Comparison of ENCODE assay signal across 8 mouse cellular contexts in the genomic region with DNA sequence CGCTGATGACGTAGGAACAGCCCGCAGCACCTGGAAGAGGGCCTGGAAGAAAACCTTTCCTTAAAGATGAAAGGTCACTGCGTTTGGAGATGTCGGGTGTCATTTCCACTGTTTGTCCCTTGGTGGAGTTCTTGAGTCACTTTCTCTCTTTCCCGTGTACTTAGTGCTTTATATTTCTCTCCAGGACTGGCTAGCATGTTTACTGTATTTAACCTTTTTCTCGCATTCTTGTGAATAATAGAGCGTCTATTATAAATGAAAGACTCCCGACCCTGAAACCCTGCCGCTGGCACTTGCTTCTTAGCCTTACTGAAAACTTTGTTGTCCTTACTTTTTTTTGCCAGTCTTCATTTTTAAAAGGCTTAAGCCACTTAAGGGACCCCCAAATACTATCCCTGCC. TPM values are rescaled to one million over a fixed set of nuclear protein-coding genes. Genes with fewer than 3 reads are reported as not detected.
A peak's percentile ranks its signal among the peaks of the same experiment; 100 is the strongest.
DNase-seq lines count a peak whose midpoint lies in the region; ATAC-seq lines count a peak whose summit lies in the region.

No protein-coding gene starts in this region.

- H3K4me3 ChIP-seq in embryonic facial prominence, embryonic 13.5 days, result peak overlapping the region; percentile 69
- H3K4me3 ChIP-seq in hindbrain, embryonic 13.5 days, result peak overlapping the region; percentile 77
- peak overlapping the region; percentile 60; the same call in 1 of the 2 replicates for H3K4me3 ChIP-seq in limb, embryonic 11.5 days (ENCODE audit: low read depth, low read length)
- H3K4me3 ChIP-seq in midbrain, embryonic 11.5 days (ENCODE audit: low read depth, low read length), result peak overlapping the region; percentile 63

- peak overlapping the region; percentile 60; the same call in 1 of the 2 replicates for H3K27ac ChIP-seq in embryonic facial prominence, embryonic 13.5 days
- H3K27ac ChIP-seq in hindbrain, embryonic 13.5 days, result peak overlapping the region; percentile 94; the same call in 1 of the 2 replicates
- no peak overlapping the region for H3K27ac ChIP-seq in limb, embryonic 11.5 days (replicated peaks; ENCODE audit: low read depth, low read length)
- H3K27ac ChIP-seq in midbrain, embryonic 11.5 days (ENCODE audit: low read depth, low read length), result no peak overlapping the region

- DNase-seq in heart, adult 18-20 months, result peak; percentile 27 to 56
- DNase-seq in heart, adult 9 months (ENCODE audit: low spot score in 2 of 2), result no peak
- DNase-seq in Muller cell, postnatal 12 days (ENCODE audit: inconsistent ontology term), result peak; percentile 42
- peak; percentile 43 for DNase-seq in limb, embryonic 11.5 days (ENCODE audit: low spot score)
- peak; percentile 92 for DNase-seq in midbrain, embryonic 11.5 days (ENCODE audit: low spot score, missing footprints)

- no peak for ATAC-seq in embryonic facial prominence, embryonic 13.5 days (ENCODE audit: insufficient number of reproducible peaks, insufficient read depth, low FRiP score, low TSS enrichment, low read depth)
- no peak for ATAC-seq in hindbrain, embryonic 13.5 days (ENCODE audit: low FRiP score)
- ATAC-seq in limb, embryonic 11.5 days (ENCODE audit: insufficient number of reproducible peaks, low FRiP score, low TSS enrichment, low read depth), result no peak
- ATAC-seq in midbrain, embryonic 11.5 days (ENCODE audit: low FRiP score), result no peak
- ATAC-seq in activated CD4-positive, CD25-positive, alpha-beta regulatory T cell, adult 4 months, result no peak

- H3K9ac ChIP-seq in embryonic facial prominence, embryonic 13.5 days, result no peak overlapping the region
- peak overlapping the region; percentile 88; the same call in 1 of the 2 replicates for H3K9ac ChIP-seq in hindbrain, embryonic 13.5 days
- H3K9ac ChIP-seq in limb, embryonic 11.5 days (ENCODE audit: low read length), result no peak overlapping the region
- peak overlapping the region; percentile 74; the same call in 1 of the 2 replicates for H3K9ac ChIP-seq in midbrain, embryonic 11.5 days (ENCODE audit: low read length)

- H3K4me2 ChIP-seq in embryonic facial prominence, embryonic 13.5 days, result peak overlapping the region; percentile 91
- H3K4me2 ChIP-seq in hindbrain, embryonic 13.5 days, result peak overlapping the region; percentile 88
- H3K4me2 ChIP-seq in limb, embryonic 11.5 days (ENCODE audit: low read depth, severe bottlenecking), result peak overlapping the region; percentile 80
- H3K4me2 ChIP-seq in midbrain, embryonic 11.5 days, result peak overlapping the region; percentile 75

- H3K27me3 ChIP-seq in embryonic facial prominence, embryonic 13.5 days, result peaks cover 4% of the 10 kb centered on the region
- no peaks in the 10 kb centered on the region for H3K27me3 ChIP-seq in hindbrain, embryonic 13.5 days
- H3K27me3 ChIP-seq in limb, embryonic 11.5 days (ENCODE audit: control insufficient read depth, insufficient read depth, low read length), result no peaks in the 10 kb centered on the region
- H3K27me3 ChIP-seq in midbrain, embryonic 11.5 days (ENCODE audit: control insufficient read depth, insufficient read depth, low read length), result no peaks in the 10 kb centered on the region

- WGBS in embryonic facial prominence, embryonic 13.5 days, result 1% methylated on average over 10 of the region's 10 CpGs
- WGBS in hindbrain, embryonic 13.5 days, result under 1% methylated on average over 10 of the region's 10 CpGs
- WGBS in limb, embryonic 11.5 days, result 1% methylated on average over 10 of the region's 10 CpGs
- 2% methylated on average over 10 of the region's 10 CpGs for WGBS in midbrain, embryonic 11.5 days

- H3K4me1 ChIP-seq in embryonic facial prominence, embryonic 13.5 days, result no peaks in the 10 kb centered on the region
- no peaks in the 10 kb centered on the region for H3K4me1 ChIP-seq in hindbrain, embryonic 13.5 days (replicated peaks)
- H3K4me1 ChIP-seq in limb, embryonic 11.5 days (ENCODE audit: control insufficient read depth, insufficient read depth, low read length), result no peaks in the 10 kb centered on the region
- no peaks in the 10 kb centered on the region for H3K4me1 ChIP-seq in midbrain, embryonic 11.5 days (ENCODE audit: control insufficient read depth, insufficient read depth, low read length)

- no peaks in the 10 kb centered on the region for H3K9me3 ChIP-seq in embryonic facial prominence, embryonic 13.5 days
- H3K9me3 ChIP-seq in hindbrain, embryonic 13.5 days, result no peaks in the 10 kb centered on the region
- no peaks in the 10 kb centered on the region for H3K9me3 ChIP-seq in limb, embryonic 11.5 days (ENCODE audit: control insufficient read depth, low read length)
- no peaks in the 10 kb centered on the region for H3K9me3 ChIP-seq in midbrain, embryonic 11.5 days (ENCODE audit: control insufficient read depth, low read length)

- H3K36me3 ChIP-seq in embryonic facial prominence, embryonic 13.5 days, result no peaks in the 10 kb centered on the region
- no peaks in the 10 kb centered on the region for H3K36me3 ChIP-seq in hindbrain, embryonic 13.5 days
- H3K36me3 ChIP-seq in limb, embryonic 11.5 days (ENCODE audit: control insufficient read depth, insufficient read depth, low read length), result no peaks in the 10 kb centered on the region
- H3K36me3 ChIP-seq in midbrain, embryonic 11.5 days (ENCODE audit: control insufficient read depth, insufficient read depth, low read length), result no peaks in the 10 kb centered on the region

RNA-seq across cellular contexts. Expression of a gene that starts 3.8 kb away (rescaled TPM):
- 10 to 100 TPM; 83.9 to 89.1 TPM for total RNA-seq in heart, adult 18-20 months (2021)
- polyA plus RNA-seq in embryonic facial prominence, embryonic 13.5 days (2015; fragmentation: Nextera tagmentation; extraction: Ambion mirVana), result 14.3 and 14.7 TPM in 2 replicates
- 20.0 and 22.6 TPM in 2 replicates for polyA plus RNA-seq in hindbrain, embryonic 13.5 days (2015; fragmentation: Nextera tagmentation; extraction: Ambion mirVana)
- polyA plus RNA-seq in limb, embryonic 11.5 days (2014; fragmentation: Nextera tagmentation; extraction: Ambion mirVana), result 5.1 and 6.8 TPM in 2 replicates
- polyA plus RNA-seq in midbrain, embryonic 11.5 days (2014; fragmentation: Nextera tagmentation; extraction: Ambion mirVana), result 6.2 and 6.8 TPM in 2 replicates
- polyA plus RNA-seq in activated CD4-positive, CD25-positive, alpha-beta regulatory T cell, adult 4 months (2017; shearing (Covaris generic)), result not detected

Comparison
In these comparisons a context has a peak if more than half of its experiments do, and no peak if none do; other contexts are left out.
1. DNase-seq: peak in heart, adult 18-20 months (2 of 2), Muller cell, postnatal 12 days (single experiment), limb, embryonic 11.5 days (single experiment) and midbrain, embryonic 11.5 days (single experiment); none in heart, adult 9 months (0 of 2).
2. H3K27ac ChIP-seq: peak in embryonic facial prominence, embryonic 13.5 days (single experiment) and hindbrain, embryonic 13.5 days (single experiment); none in limb, embryonic 11.5 days (single experiment) and midbrain, embryonic 11.5 days (single experiment).
3. H3K9ac ChIP-seq: peak in hindbrain, embryonic 13.5 days (single experiment) and midbrain, embryonic 11.5 days (single experiment); none in embryonic facial prominence, embryonic 13.5 days (single experiment) and limb, embryonic 11.5 days (single experiment).
4. Peak in every context shown above with its lines, with median percentiles within 50 percentile points of each other: H3K4me2 ChIP-seq and H3K4me3 ChIP-seq.